Mouse (Mus musculus) heart, embryonic 16.5 days (tissue): Measurements from ENCODE around the gene Slirp. TPM values are rescaled to one million over a fixed set of nuclear protein-coding genes. Genes with fewer than 3 reads are reported as not detected.
A peak's percentile ranks its signal among the peaks of the same experiment; 100 is the strongest.

Experiments
- ATAC-seq: fragments of 200-750 bp; cut with Nextera tagmentation; replicated peaks from 2 replicates; pipeline ENCODE4 v1.8.0; 2017; ENCODE audit warnings: moderate number of reproducible peaks; ENCODE audit not compliant: insufficient read depth, low FRiP score; ENCODE audit errors: extremely low read depth
- H3K27ac ChIP-seq: fragments of 300-500 bp; sonication (generic); 2 replicates; pipeline ENCODE4 v1.5.1; 2014; ENCODE audit warnings: mild to moderate bottlenecking, low read length, control low read depth, moderate library complexity
- H3K27me3 ChIP-seq: fragments of 300-500 bp; sonication (generic); 2 replicates; pipeline ENCODE4 v1.6.1; 2014; ENCODE audit warnings: low read length, mixed read lengths; ENCODE audit not compliant: control insufficient read depth, insufficient read depth
- H3K36me3 ChIP-seq: fragments of 300-500 bp; sonication (generic); 2 replicates; pipeline ENCODE4 v1.6.1; 2014; ENCODE audit not compliant: control insufficient read depth, insufficient read depth
- H3K4me1 ChIP-seq: fragments of 300-500 bp; sonication (generic); 2 replicates; pipeline ENCODE4 v1.6.1; 2014; ENCODE audit warnings: low read length, mixed read lengths; ENCODE audit not compliant: control insufficient read depth, insufficient read depth
- H3K4me2 ChIP-seq: fragments of 300-500 bp; sonication (generic); 2 replicates; pipeline ENCODE4 v1.6.1; 2014; ENCODE audit warnings: low read depth, mild to moderate bottlenecking, control low read depth, low read length
- H3K4me3 ChIP-seq: fragments of 300-500 bp; sonication (generic); 2 replicates; pipeline ENCODE4 v1.5.1; 2014; ENCODE audit warnings: mild to moderate bottlenecking, control low read depth, low read length
- H3K9ac ChIP-seq: fragments of 300-500 bp; sonication (generic); 2 replicates; pipeline ENCODE4 v1.6.1; 2014; ENCODE audit warnings: low read length, control low read depth
- H3K9me3 ChIP-seq: fragments of 300-500 bp; sonication (generic); replicated peaks from 2 replicates; pipeline ENCODE4 v1.6.1; 2016; ENCODE audit warnings: low read length; ENCODE audit not compliant: control insufficient read depth
- WGBS: fragments of 180-500 bp; shearing (Covaris S2); extraction: QIAGEN DNeasy Blood & Tissue Kit; methylation state at CpG from one replicate; pipeline ENCODE4 v1.1.7; 2014; 5-methylcytosine and 5-hydroxymethylcytosine counted together
- polyA plus RNA-seq: library from polyadenylated mRNA; unstranded; fragments of >200 nt; fragmentation: Nextera tagmentation; extraction: Ambion mirVana; gene quantifications from 2 replicates; pipeline ENCODE4 v1.2.1, GENCODE M21; 2015

The Slirp gene
- polyA plus RNA-seq: 217 and 223 TPM in 2 replicates

GRCm38 (mm10) chr12:87443700-87444122 lies at the start of gene Slirp, which contains the start of gene Alkbh1:
TSS of gene Slirp (plus strand) at chr12:87443896.
TSS of gene Alkbh1 (minus strand) at chr12:87444017.
- Histone ChIP-seq H3K36me3 (peaks cover 37% of the 10 kb centered on the region), H3K4me2 (peak within 1 kb of the TSS; percentile 95), H3K4me3 (peak within 1 kb of the TSS; percentile 77), H3K27ac (peak within 1 kb of the TSS; percentile 92), H3K27me3 (no peaks in the 10 kb centered on the region), H3K9me3 (no peaks in the 10 kb centered on the region), H3K4me1 (peaks cover 14% of the 10 kb centered on the region), H3K9ac (peak within 1 kb of the TSS; percentile 84)
- peak; percentile 83 for ATAC-seq
- WGBS: under 1% methylated on average over 28 of the region's 28 CpGs

- Histone ChIP-seq H3K27ac (no peak overlapping the region), H3K9me3 (no peaks in the 10 kb centered on the region), H3K4me2 (no peak overlapping the region), H3K27me3 (no peaks in the 10 kb centered on the region), H3K4me3 (no peak overlapping the region), H3K4me1 (no peaks in the 10 kb centered on the region), H3K9ac (no peak overlapping the region), H3K36me3 (no peaks in the 10 kb centered on the region)
- ATAC-seq: no peak
- 85% methylated on average over 6 of the region's 6 CpGs for WGBS
Measured at GRCm38 (mm10) chr12:87394316-87394715, 49.4 kb upstream of the Slirp start.

- Histone ChIP-seq H3K4me3 (no peak overlapping the region), H3K9me3 (no peaks in the 10 kb centered on the region), H3K4me2 (no peak overlapping the region), H3K36me3 (no peaks in the 10 kb centered on the region), H3K27me3 (no peaks in the 10 kb centered on the region), H3K4me1 (no peaks in the 10 kb centered on the region), H3K27ac (no peak overlapping the region), H3K9ac (no peak overlapping the region)
- 74% methylated on average over 4 of the region's 4 CpGs for WGBS
- no peak for ATAC-seq
Measured at GRCm38 (mm10) chr12:87397126-87397525, 46.6 kb upstream of the Slirp start.

GRCm38 (mm10) chr12:87397811-87398417 lies 45.8 kb upstream of the Slirp start:
- Histone ChIP-seq H3K4me1 (no peaks in the 10 kb centered on the region), H3K4me2 (no peak overlapping the region), H3K9ac (no peak overlapping the region), H3K27me3 (no peaks in the 10 kb centered on the region), H3K36me3 (no peaks in the 10 kb centered on the region), H3K4me3 (no peak overlapping the region), H3K9me3 (no peaks in the 10 kb centered on the region), H3K27ac (no peak overlapping the region)
- 68% methylated on average over 4 of the region's 4 CpGs for WGBS
- no peak for ATAC-seq

GRCm38 (mm10) chr12:87399119-87399819 lies 44.4 kb upstream of the Slirp start:
- H3K27me3 ChIP-seq: no peaks in the 10 kb centered on the region
- no peak overlapping the region for H3K9ac ChIP-seq
- H3K4me2 ChIP-seq: no peak overlapping the region
- H3K27ac ChIP-seq: no peak overlapping the region
- H3K36me3 ChIP-seq: no peaks in the 10 kb centered on the region
- no peak overlapping the region for H3K4me3 ChIP-seq
- no peaks in the 10 kb centered on the region for H3K4me1 ChIP-seq
- WGBS: 70% methylated on average over 10 of the region's 10 CpGs
- H3K9me3 ChIP-seq: no peaks in the 10 kb centered on the region
- no peak for ATAC-seq

- Histone ChIP-seq H3K4me2 (no peak overlapping the region), H3K36me3 (no peaks in the 10 kb centered on the region), H3K4me3 (no peak overlapping the region), H3K9me3 (no peaks in the 10 kb centered on the region), H3K9ac (no peak overlapping the region), H3K4me1 (no peaks in the 10 kb centered on the region), H3K27me3 (no peaks in the 10 kb centered on the region), H3K27ac (no peak overlapping the region)
- WGBS: 43% methylated on average over 6 of the region's 6 CpGs
- no peak for ATAC-seq
Measured at GRCm38 (mm10) chr12:87401883-87402282, 41.8 kb upstream of the Slirp start.

- Histone ChIP-seq H3K9me3 (no peaks in the 10 kb centered on the region), H3K27ac (no peak overlapping the region), H3K9ac (no peak overlapping the region), H3K4me3 (no peak overlapping the region), H3K36me3 (no peaks in the 10 kb centered on the region), H3K4me1 (peaks cover 10% of the 10 kb centered on the region), H3K27me3 (no peaks in the 10 kb centered on the region), H3K4me2 (no peak overlapping the region)
- ATAC-seq: no peak
- WGBS: 78% methylated on average over 4 of the region's 4 CpGs
Measured at GRCm38 (mm10) chr12:87405165-87405564, 38.5 kb upstream of the Slirp start.

- Histone ChIP-seq H3K4me3 (no peak overlapping the region), H3K4me2 (no peak overlapping the region), H3K27me3 (no peaks in the 10 kb centered on the region), H3K27ac (no peak overlapping the region), H3K4me1 (peaks cover 10% of the 10 kb centered on the region), H3K9me3 (no peaks in the 10 kb centered on the region), H3K9ac (no peak overlapping the region), H3K36me3 (no peaks in the 10 kb centered on the region)
- 56% methylated on average over 3 of the region's 3 CpGs for whole genome bisulfite sequencing
- ATAC-seq: no peak
Measured at GRCm38 (mm10) chr12:87405721-87406120, 38.0 kb upstream of the Slirp start.

GRCm38 (mm10) chr12:87407869-87408605 lies 35.7 kb upstream of the Slirp start:
- Histone ChIP-seq H3K9ac (peak overlapping the region; percentile 30), H3K36me3 (no peaks in the 10 kb centered on the region), H3K4me2 (peak overlapping the region; percentile 57), H3K4me3 (peak overlapping the region; percentile 30), H3K27ac (peak overlapping the region; percentile 72), H3K27me3 (no peaks in the 10 kb centered on the region), H3K9me3 (no peaks in the 10 kb centered on the region), H3K4me1 (peaks cover 20% of the 10 kb centered on the region)
- peak; percentile 47 for ATAC-seq
- whole genome bisulfite sequencing: 15% methylated on average over 21 of the region's 21 CpGs
